Mouse (Mus musculus) heart, embryonic 14.5 days (tissue): ENCODE measurements at regions not wholly inside any gene's neighbourhood (a gene's known extent, or its start where the extent isn't known, plus 50 kb on each side); places are given as distances from the start of the nearest gene placed in this dataset.

Experiments used
- ATAC-seq: fragments of 200-750 bp; cut with Nextera tagmentation; 2 replicates; pipeline ENCODE4 v1.8.0; 2017; ENCODE audit warnings: low read depth, moderate TSS enrichment; ENCODE audit not compliant: insufficient number of reproducible peaks, insufficient read depth, low FRiP score
- H3K27ac ChIP-seq, 2 experiments: fragments of 200-500 bp in 1 of 2; fragments of 300-500 bp in 1 of 2; sonication (generic) in 1 of 2; replicated peaks in 1 of 2; 2 replicates each; pipeline ENCODE4 v1.5.1; 2012 to 2014; ENCODE audit warnings: low read depth in 2 of 2, low read length in 2 of 2, control low read depth in 1 of 2, mild to moderate bottlenecking in 1 of 2, mixed read lengths in 1 of 2; ENCODE audit not compliant: control insufficient read depth in 1 of 2, insufficient read depth in 1 of 2
- H3K27me3 ChIP-seq: fragments of 300-500 bp; sonication (generic); 2 replicates; pipeline ENCODE4 v1.6.1; 2014; ENCODE audit warnings: mild to moderate bottlenecking, low read length, control low read depth; ENCODE audit not compliant: control insufficient read depth, insufficient read depth
- H3K36me3 ChIP-seq: fragments of 300-500 bp; sonication (generic); 2 replicates; pipeline ENCODE4 v1.6.1; 2014; ENCODE audit warnings: mild to moderate bottlenecking, control low read depth, low read length, mixed read lengths; ENCODE audit not compliant: control insufficient read depth, insufficient read depth
- H3K4me1 ChIP-seq, 2 experiments: fragments of 200-500 bp in 1 of 2; fragments of 300-500 bp in 1 of 2; sonication (generic) in 1 of 2; 2 replicates each; pipeline ENCODE4 v1.6.1; 2012 to 2014; ENCODE audit warnings: low read length in 2 of 2, control low read depth in 1 of 2, mixed read lengths in 1 of 2; ENCODE audit not compliant: control insufficient read depth in 2 of 2, insufficient read depth in 2 of 2
- H3K4me2 ChIP-seq: fragments of 300-500 bp; sonication (generic); 2 replicates; pipeline ENCODE4 v1.6.1; 2014; ENCODE audit warnings: mild to moderate bottlenecking, low read length
- H3K4me3 ChIP-seq, 2 experiments: fragments of 200-500 bp in 1 of 2; fragments of 300-500 bp in 1 of 2; sonication (generic) in 1 of 2; 2 replicates each; pipeline ENCODE4 v1.5.1; 2012 to 2014; ENCODE audit warnings: low read length in 2 of 2, mild to moderate bottlenecking in 2 of 2, control low read depth in 1 of 2, low read depth in 1 of 2, moderate library complexity in 1 of 2; ENCODE audit not compliant: control insufficient read depth in 1 of 2, insufficient read depth in 1 of 2
- H3K9ac ChIP-seq: fragments of 300-500 bp; sonication (generic); 2 replicates; pipeline ENCODE4 v1.6.1; 2014; ENCODE audit warnings: mild to moderate bottlenecking, low read length
- H3K9me3 ChIP-seq: fragments of 300-500 bp; sonication (generic); 2 replicates; pipeline ENCODE4 v1.6.1; 2016; ENCODE audit warnings: low read length, control low read depth; ENCODE audit not compliant: control insufficient read depth
- WGBS: fragments of 180-500 bp; shearing (Covaris S2); extraction: QIAGEN DNeasy Blood & Tissue Kit; methylation state at CpG from one replicate; pipeline ENCODE4 v1.1.7; 2014; 5-methylcytosine and 5-hydroxymethylcytosine counted together

DNA sequence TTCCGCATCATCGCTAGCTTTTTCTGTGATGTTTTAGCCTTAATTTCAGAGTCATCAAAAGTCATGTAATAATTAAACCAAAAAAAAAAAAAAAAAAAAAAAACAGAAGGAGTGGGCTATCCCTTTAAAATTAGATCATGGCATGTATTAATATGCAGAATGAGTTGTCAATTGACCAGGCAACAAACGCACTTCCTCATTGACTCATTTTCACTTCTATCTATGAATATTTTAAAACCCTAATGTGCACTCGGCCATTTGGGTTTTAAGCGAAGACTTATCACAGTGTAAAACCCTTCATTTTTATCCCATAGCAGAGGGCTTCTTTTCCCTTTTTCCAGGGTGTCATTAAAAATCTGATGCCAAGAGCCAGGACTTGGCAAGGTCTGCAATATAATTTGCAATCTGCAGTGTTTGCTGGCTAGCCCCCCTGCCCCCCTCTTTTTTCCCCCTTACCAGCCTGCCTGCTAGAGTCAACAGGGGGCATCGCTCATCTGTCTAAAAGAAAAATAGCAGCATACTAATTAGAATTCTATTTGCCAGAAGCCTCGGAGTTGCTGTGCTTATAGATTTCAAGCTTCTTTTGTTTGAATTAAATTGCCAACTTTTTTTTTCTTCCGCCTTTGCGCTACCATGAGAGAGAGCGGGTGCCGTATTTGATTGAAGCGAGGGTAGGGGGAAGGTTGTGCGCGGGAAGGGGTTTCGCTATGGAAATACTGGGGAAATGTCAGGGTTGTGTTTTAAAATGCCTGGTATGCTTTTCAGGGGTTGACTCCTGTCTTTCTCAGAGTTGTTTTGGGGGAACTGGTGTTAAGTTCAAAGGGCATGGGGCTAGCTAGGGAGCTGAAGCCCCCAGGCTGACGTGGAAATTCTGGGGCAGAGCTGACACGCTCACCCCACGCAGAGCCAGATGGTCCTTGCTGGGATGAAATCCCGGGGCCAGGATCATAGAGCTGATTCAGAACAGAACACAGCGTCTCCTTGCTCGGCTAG lies 248.3 kb downstream of the Nr2f2 start:
- H3K36me3 ChIP-seq = no peaks in the 10 kb centered on the region
- no peaks in the 10 kb centered on the region for H3K9me3 ChIP-seq
- peaks cover 23% of the 10 kb centered on the region for H3K27me3 ChIP-seq
- no peak for ATAC-seq
- 15% methylated on average over 21 of the region's 21 CpGs for WGBS
- peak overlapping the region; percentile 9 to 37 for H3K4me3 ChIP-seq
- H3K27ac ChIP-seq = no peak overlapping the region
- peak overlapping the region; percentile 36; the same call in 1 of the 2 replicates for H3K9ac ChIP-seq
- H3K4me1 ChIP-seq = 0 out of 4 replicates have a peak, but pooled peaks cover 0 to 3% of the 10 kb centered on the region in 2 experiments
- H3K4me2 ChIP-seq = peak overlapping the region; percentile 73

DNA sequence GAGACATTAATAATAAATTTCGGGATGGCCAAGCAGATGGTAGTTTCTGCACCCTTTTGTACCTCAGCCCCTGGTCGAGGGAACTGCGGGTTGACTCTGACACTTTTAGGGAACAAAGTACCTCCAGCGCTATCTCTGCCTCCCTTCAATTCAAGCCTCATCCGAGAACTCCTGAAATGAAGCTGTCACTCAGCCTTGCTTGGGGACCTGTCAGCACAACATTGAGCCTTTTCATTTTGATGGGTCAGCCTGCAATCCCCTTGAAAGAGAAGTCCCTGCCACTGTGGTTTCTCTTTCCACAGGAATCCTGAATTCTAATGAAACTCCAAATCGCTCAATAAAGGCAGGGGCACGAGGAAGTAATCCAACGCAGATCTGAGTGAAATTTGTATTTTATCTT lies 257.5 kb downstream of the Nr2f2 start:
- Histone ChIP-seq H3K27ac (no peak overlapping the region), H3K4me2 (no peak overlapping the region)
- ATAC-seq = no peak

DNA sequence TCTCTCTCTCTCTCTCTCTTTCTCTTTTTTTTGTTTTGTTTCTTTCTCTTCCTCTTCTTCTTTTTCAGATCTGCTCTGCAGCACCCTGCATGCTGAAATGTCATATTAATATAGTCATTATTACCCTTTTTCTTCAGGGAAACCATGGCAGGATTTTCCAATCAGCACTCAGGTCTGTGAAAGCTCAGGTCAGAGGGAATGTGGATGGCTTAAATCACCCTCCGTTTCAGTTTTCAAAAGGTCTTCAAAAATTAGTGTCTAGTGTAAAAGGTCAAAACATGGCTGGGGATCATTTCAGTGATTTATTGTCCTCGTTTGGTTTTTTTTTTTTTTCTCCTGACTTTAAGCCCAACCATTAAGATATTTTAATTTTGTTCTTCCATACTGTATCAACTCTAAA lies 261.5 kb downstream of the Nr2f2 start:
- no peaks in the 10 kb centered on the region for H3K36me3 ChIP-seq
- H3K4me2 ChIP-seq = no peak overlapping the region
- H3K4me3 ChIP-seq = no peak overlapping the region
- no peaks in the 10 kb centered on the region for H3K4me1 ChIP-seq
- no peak for ATAC-seq
- WGBS = 49% methylated on average over 2 of the region's 2 CpGs
- no peak overlapping the region for H3K27ac ChIP-seq
- no peaks in the 10 kb centered on the region for H3K27me3 ChIP-seq
- H3K9ac ChIP-seq = no peak overlapping the region
- no peaks in the 10 kb centered on the region for H3K9me3 ChIP-seq

More for the DNA sequence above, 257.5 kb downstream of the Nr2f2 start:
- no peaks in the 10 kb centered on the region for H3K27me3 ChIP-seq
- no peaks in the 10 kb centered on the region for H3K4me1 ChIP-seq
- no peak overlapping the region for H3K9ac ChIP-seq
- no peak overlapping the region for H3K4me3 ChIP-seq
- no peaks in the 10 kb centered on the region for H3K9me3 ChIP-seq
- no peaks in the 10 kb centered on the region for H3K36me3 ChIP-seq
- WGBS = 36% methylated on average over 8 of the region's 8 CpGs

DNA sequence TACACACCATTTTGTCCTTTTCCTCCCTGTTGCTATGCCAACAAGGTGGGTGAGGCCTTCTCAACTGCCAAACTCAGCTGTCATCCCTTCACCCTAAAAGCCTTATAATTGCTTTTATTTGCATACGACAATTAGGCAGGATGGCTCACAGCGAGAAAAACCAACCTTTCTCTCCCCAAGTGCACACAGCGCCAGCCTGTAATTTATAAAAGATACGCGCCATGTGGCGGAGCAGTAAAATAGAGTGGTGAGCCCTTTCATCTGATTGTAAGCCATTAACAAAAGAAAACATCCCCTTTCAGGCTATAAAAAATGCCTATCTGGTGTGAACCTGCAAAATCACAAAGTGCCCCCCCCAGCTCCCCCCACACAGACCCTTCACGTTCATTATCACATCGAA lies 262.0 kb downstream of the Nr2f2 start:
- H3K9me3 ChIP-seq = no peaks in the 10 kb centered on the region
- no peak overlapping the region for H3K9ac ChIP-seq
- ATAC-seq = no peak
- 55% methylated on average over 8 of the region's 8 CpGs for WGBS
- H3K36me3 ChIP-seq = no peaks in the 10 kb centered on the region
- H3K4me3 ChIP-seq = no peak overlapping the region
- no peaks in the 10 kb centered on the region for H3K27me3 ChIP-seq
- no peaks in the 10 kb centered on the region for H3K4me1 ChIP-seq
- no peak overlapping the region for H3K27ac ChIP-seq
- H3K4me2 ChIP-seq = no peak overlapping the region

DNA sequence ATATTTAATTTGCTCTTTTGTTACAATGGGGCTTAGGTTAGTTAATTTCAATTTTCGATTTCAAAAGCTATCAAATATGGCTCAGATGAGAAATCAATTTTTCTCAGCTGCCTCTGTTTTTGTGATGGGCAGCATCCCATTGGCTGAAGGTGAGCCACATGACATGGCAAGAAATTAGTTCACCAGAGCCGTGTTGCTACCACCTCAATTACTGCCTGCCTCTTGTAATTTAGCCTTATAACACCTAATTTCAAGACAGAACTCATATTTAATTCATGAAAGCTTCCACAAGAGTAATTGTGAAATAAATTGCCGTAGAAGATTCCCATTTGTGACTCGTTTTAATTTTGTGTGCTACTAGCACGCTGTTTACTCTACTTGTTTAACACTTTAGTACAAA lies 262.9 kb downstream of the Nr2f2 start:
- no peaks in the 10 kb centered on the region for H3K36me3 ChIP-seq
- H3K9me3 ChIP-seq = no peaks in the 10 kb centered on the region
- 81% methylated on average over 5 of the region's 5 CpGs for WGBS
- H3K4me2 ChIP-seq = no peak overlapping the region
- no peaks in the 10 kb centered on the region for H3K4me1 ChIP-seq
- H3K27me3 ChIP-seq = no peaks in the 10 kb centered on the region
- no peak overlapping the region for H3K27ac ChIP-seq
- no peak overlapping the region for H3K4me3 ChIP-seq
- ATAC-seq = no peak
- H3K9ac ChIP-seq = no peak overlapping the region

DNA sequence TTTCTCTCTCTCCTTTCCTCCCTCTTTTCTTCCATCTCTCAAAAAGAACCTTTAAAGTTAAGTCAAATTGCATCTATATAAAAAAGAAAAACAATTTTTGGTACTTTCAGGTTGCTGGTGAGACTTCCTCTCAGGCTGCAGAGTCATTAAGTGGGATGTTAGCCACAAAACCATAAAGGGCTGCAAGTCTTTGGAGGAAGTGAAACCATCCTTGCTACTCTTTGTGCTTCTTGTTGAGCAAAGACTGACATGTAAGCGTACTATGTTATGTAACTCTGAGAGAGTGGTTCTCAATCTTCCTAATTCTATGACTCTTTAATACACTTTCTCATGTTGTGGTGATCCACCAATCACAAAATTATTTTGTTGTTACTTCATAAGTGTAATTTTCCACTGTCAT lies 267.5 kb downstream of the Nr2f2 start:
- WGBS = 75% methylated on average over 1 of the region's 1 CpGs
- Histone ChIP-seq H3K4me1 (no peaks in the 10 kb centered on the region), H3K9ac (no peak overlapping the region), H3K9me3 (no peaks in the 10 kb centered on the region), H3K27ac (no peak overlapping the region), H3K4me2 (no peak overlapping the region), H3K36me3 (no peaks in the 10 kb centered on the region), H3K27me3 (no peaks in the 10 kb centered on the region), H3K4me3 (no peak overlapping the region)
- ATAC-seq = no peak

DNA sequence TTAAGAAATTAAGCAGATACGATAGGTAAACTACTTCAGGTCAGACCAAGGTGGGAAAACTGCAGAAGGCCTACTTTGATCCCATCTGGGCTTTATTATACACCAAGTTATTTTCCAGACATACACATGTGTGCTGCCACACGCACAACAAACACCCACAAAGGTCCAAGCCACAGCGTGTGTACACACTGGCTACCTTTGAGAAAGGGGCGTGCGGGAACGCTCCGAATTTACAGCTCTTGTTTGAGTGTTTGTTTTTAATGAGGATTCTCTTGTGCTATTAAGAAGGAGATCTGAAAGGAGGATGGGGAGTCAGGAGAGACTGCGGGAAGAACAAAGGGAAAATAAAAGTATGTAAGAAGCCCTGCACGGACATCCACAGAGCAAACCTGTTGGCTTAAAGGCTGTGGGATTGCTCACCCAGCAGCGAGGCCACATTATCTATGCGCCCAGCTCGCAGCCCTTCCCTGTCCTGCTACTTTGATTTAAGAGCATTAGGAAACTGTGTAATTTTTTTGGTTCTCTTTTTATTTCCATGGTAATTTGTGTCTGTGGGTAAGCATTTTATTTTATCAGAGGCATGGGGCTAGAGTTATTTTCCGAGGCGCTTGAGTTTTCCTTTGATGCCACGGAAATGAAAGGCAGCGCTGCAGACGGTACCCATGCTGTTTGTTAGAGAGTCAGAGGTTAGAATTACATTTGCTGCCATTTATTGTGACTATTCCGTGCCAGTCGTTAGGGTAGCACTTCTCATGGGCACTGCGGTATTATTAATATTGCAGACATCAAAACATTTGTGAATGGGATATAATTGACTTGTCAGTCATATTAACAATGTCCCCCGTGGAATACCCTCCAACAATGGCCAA lies 272.4 kb downstream of the Nr2f2 start:
- H3K27me3 ChIP-seq = no peaks in the 10 kb centered on the region
- no peaks in the 10 kb centered on the region for H3K36me3 ChIP-seq
- no peak overlapping the region for H3K27ac ChIP-seq
- no peak overlapping the region for H3K4me3 ChIP-seq
- H3K9me3 ChIP-seq = 0 out of 2 replicates have a peak, but pooled peaks cover 3% of the 10 kb centered on the region
- 79% methylated on average over 21 of the region's 21 CpGs for WGBS
- H3K9ac ChIP-seq = no peak overlapping the region
- no peaks in the 10 kb centered on the region for H3K4me1 ChIP-seq
- H3K4me2 ChIP-seq = no peak overlapping the region
- no peak for ATAC-seq
